Mouse (Mus musculus) heart, adult 2 months (tissue): ENCODE results near the gene Angptl7.

Source experiments
- CTCF ChIP-seq: fragments of 200-600 bp; IDR thresholded peaks from 2 replicates; pipeline ENCODE4 v1.8.1; 2022; ENCODE audit warnings: antibody characterized with exemption, mild to moderate bottlenecking, moderate library complexity
- EP300 ChIP-seq: fragments of 200-500 bp; IDR thresholded peaks from 2 replicates; pipeline ENCODE4 v1.6.1; 2011; ENCODE audit warnings: low read depth, low read length, control low read depth; ENCODE audit not compliant: insufficient read depth

GRCm38 (mm10) chr4:148466511-148467079 lies 33.7 kb downstream of the Angptl7 start:
- TF ChIP-seq EP300 (no peak), CTCF (no peak)
